Mouse (Mus musculus): Measurements from ENCODE around the gene Zfp202.
A peak's percentile ranks its signal among the peaks of the same experiment; 100 is the strongest.

Gene Zfp202

GRCm38 (mm10) chr9:40241223-40241801 lies 49.2 kb downstream of the Zfp202 start:
- DNase-seq (ENCODE audit: low spot score): no peak

GRCm38 (mm10) chr9:40241951-40242888 lies 50.1 kb downstream of the Zfp202 start:
- DNase-seq (ENCODE audit: low spot score): peak; percentile 45

- no peak for DNase-seq (ENCODE audit: low spot score)
Measured at GRCm38 (mm10) chr9:40245466-40245865, 53.4 kb downstream of the Zfp202 start.

GRCm38 (mm10) chr9:40245974-40246665 lies 54.0 kb downstream of the Zfp202 start:
- DNase-seq (ENCODE audit: low spot score): no peak

GRCm38 (mm10) chr9:40246702-40247101 lies 54.6 kb downstream of the Zfp202 start:
- no peak for DNase-seq (ENCODE audit: low spot score)

GRCm38 (mm10) chr9:40249106-40249505 lies 57.0 kb downstream of the Zfp202 start:
- DNase-seq (ENCODE audit: low spot score): no peak

GRCm38 (mm10) chr9:40252459-40252858 lies 60.3 kb downstream of the Zfp202 start:
- no peak for DNase-seq (ENCODE audit: low spot score)

Data from layer of hippocampus, adult 9-10 months (tissue).